8 mouse cellular contexts compared by ENCODE assay signal in genomic region chr11:80208465-80208859, GRCm38 (mm10). TPM values are rescaled to one million over a fixed set of nuclear protein-coding genes. Genes with fewer than 3 reads are reported as not detected.
DNase-seq lines count a peak whose midpoint lies in the region; ATAC-seq lines count a peak whose summit lies in the region.

No protein-coding gene starts in this region.

- H3K4me1 ChIP-seq in kidney, embryonic 16.5 days (ENCODE audit: insufficient read depth, low read length): peaks cover 8% of the 10 kb centered on the region
- peaks cover 3% of the 10 kb centered on the region; the same call in 1 of the 2 replicates for H3K4me1 ChIP-seq in forebrain, embryonic 11.5 days (replicated peaks; ENCODE audit: control insufficient read depth, insufficient read depth, low read length)
- H3K4me1 ChIP-seq in limb, embryonic 12.5 days (replicated peaks): peaks cover 9% of the 10 kb centered on the region
- H3K4me1 ChIP-seq in neural tube, embryonic 13.5 days (replicated peaks): peaks cover 21% of the 10 kb centered on the region

- H3K9me3 ChIP-seq in kidney, embryonic 16.5 days (ENCODE audit: low read length): no peaks in the 10 kb centered on the region
- no peaks in the 10 kb centered on the region for H3K9me3 ChIP-seq in forebrain, embryonic 11.5 days (ENCODE audit: control insufficient read depth, low read length)
- H3K9me3 ChIP-seq in limb, embryonic 12.5 days: no peaks in the 10 kb centered on the region
- H3K9me3 ChIP-seq in neural tube, embryonic 13.5 days: no peaks in the 10 kb centered on the region

- no peak for DNase-seq in kidney, adult 18-20 months
- no peak for DNase-seq in forebrain, embryonic 11.5 days (ENCODE audit: low spot score)
- no peak for DNase-seq in gastrocnemius, postnatal 10 days
- no peak for DNase-seq in ovary, postnatal 10 days (ENCODE audit: low spot score)
- no peak for DNase-seq in thymus, adult 18-20 months

- H3K4me3 ChIP-seq in kidney, embryonic 16.5 days (ENCODE audit: low read length): peak overlapping the region; percentile 99; the same call in 1 of the 2 replicates
- H3K4me3 ChIP-seq in forebrain, embryonic 11.5 days (ENCODE audit: low read depth, low read length): no peak overlapping the region; the same call in 1 of the 2 replicates
- peak overlapping the region; percentile 94 for H3K4me3 ChIP-seq in limb, embryonic 12.5 days (replicated peaks)
- peak overlapping the region; percentile 94; the same call in 1 of the 2 replicates for H3K4me3 ChIP-seq in neural tube, embryonic 13.5 days

- no peak overlapping the region for H3K27ac ChIP-seq in kidney, embryonic 16.5 days (ENCODE audit: low read length)
- H3K27ac ChIP-seq in forebrain, embryonic 11.5 days (ENCODE audit: low read depth, low read length): no peak overlapping the region
- H3K27ac ChIP-seq in limb, embryonic 12.5 days: no peak overlapping the region
- H3K27ac ChIP-seq in neural tube, embryonic 13.5 days (replicated peaks): no peak overlapping the region

- no peaks in the 10 kb centered on the region for H3K36me3 ChIP-seq in kidney, embryonic 16.5 days (ENCODE audit: insufficient read depth, low read length)
- no peaks in the 10 kb centered on the region; the same call in 1 of the 2 replicates for H3K36me3 ChIP-seq in forebrain, embryonic 11.5 days (ENCODE audit: control insufficient read depth, insufficient read depth, low read length)
- H3K36me3 ChIP-seq in limb, embryonic 12.5 days: peaks cover 10% of the 10 kb centered on the region
- no peaks in the 10 kb centered on the region for H3K36me3 ChIP-seq in neural tube, embryonic 13.5 days

- no peaks in the 10 kb centered on the region for H3K27me3 ChIP-seq in kidney, embryonic 16.5 days (ENCODE audit: insufficient read depth, low read length)
- no peaks in the 10 kb centered on the region for H3K27me3 ChIP-seq in forebrain, embryonic 11.5 days (ENCODE audit: control insufficient read depth, insufficient read depth, low read length)
- H3K27me3 ChIP-seq in limb, embryonic 12.5 days: no peaks in the 10 kb centered on the region
- H3K27me3 ChIP-seq in neural tube, embryonic 13.5 days: no peaks in the 10 kb centered on the region

- peak; percentile 60 for ATAC-seq in kidney, embryonic 16.5 days (ENCODE audit: low FRiP score, low TSS enrichment)
- peak; percentile 66 for ATAC-seq in forebrain, embryonic 11.5 days (replicated peaks; ENCODE audit: low FRiP score)
- ATAC-seq in limb, embryonic 12.5 days (ENCODE audit: insufficient number of reproducible peaks, insufficient read depth, low FRiP score, low TSS enrichment, low read depth): peak; percentile 29; the same call in 1 of the 2 replicates
- ATAC-seq in neural tube, embryonic 13.5 days (ENCODE audit: low read depth): peak; percentile 60

- H3K4me2 ChIP-seq in kidney, embryonic 16.5 days (replicated peaks; ENCODE audit: low read depth, low read length): no peak overlapping the region
- no peak overlapping the region for H3K4me2 ChIP-seq in forebrain, embryonic 11.5 days (ENCODE audit: low read depth, low read length, severe bottlenecking)
- H3K4me2 ChIP-seq in limb, embryonic 12.5 days: peak overlapping the region; percentile 60; the same call in 1 of the 2 replicates
- 0 out of 2 replicates have a peak overlapping the region, but pooled peaks have one; percentile 22 for H3K4me2 ChIP-seq in neural tube, embryonic 13.5 days

- no peak overlapping the region for H3K9ac ChIP-seq in kidney, embryonic 16.5 days (replicated peaks; ENCODE audit: low read length)
- H3K9ac ChIP-seq in forebrain, embryonic 11.5 days (ENCODE audit: low read length): no peak overlapping the region
- H3K9ac ChIP-seq in limb, embryonic 12.5 days (replicated peaks): no peak overlapping the region; the same call in 1 of the 2 replicates
- H3K9ac ChIP-seq in neural tube, embryonic 13.5 days: no peak overlapping the region

- 36% methylated on average over 7 of the region's 7 CpGs for WGBS in kidney, embryonic 16.5 days
- 38% methylated on average over 7 of the region's 7 CpGs for WGBS in forebrain, embryonic 11.5 days
- WGBS in limb, embryonic 12.5 days: 44% methylated on average over 7 of the region's 7 CpGs
- WGBS in neural tube, embryonic 13.5 days: 41% methylated on average over 7 of the region's 7 CpGs

RNA-seq across cellular contexts. Expression of gene Rhot1, which starts 0.4 kb away (rescaled TPM):
- polyA plus RNA-seq in kidney, embryonic 16.5 days (2015; fragmentation: Nextera tagmentation; extraction: Ambion mirVana): 57.6 and 60.4 TPM in 2 replicates
- polyA plus RNA-seq in forebrain, embryonic 11.5 days (2014; fragmentation: Nextera tagmentation; extraction: Ambion mirVana): 63.1 and 73.7 TPM in 2 replicates
- 58.2 and 59.5 TPM in 2 replicates for polyA plus RNA-seq in limb, embryonic 12.5 days (2016; fragmentation: Nextera tagmentation; extraction: Ambion mirVana)
- 76.2 and 80.0 TPM in 2 replicates for polyA plus RNA-seq in neural tube, embryonic 13.5 days (2015; fragmentation: Nextera tagmentation; extraction: Ambion mirVana)
- 10 to 100 TPM; 45.4 to 50.6 TPM for total RNA-seq in gastrocnemius, postnatal 10 days (2021)

RNA-seq across cellular contexts. Expression of gene Rnf135, which starts 24.8 kb away (rescaled TPM):
- polyA plus RNA-seq in kidney, embryonic 16.5 days (2015; fragmentation: Nextera tagmentation; extraction: Ambion mirVana): 12.9 and 14.0 TPM in 2 replicates
- 3.0 and 3.3 TPM in 2 replicates for polyA plus RNA-seq in forebrain, embryonic 11.5 days (2014; fragmentation: Nextera tagmentation; extraction: Ambion mirVana)
- polyA plus RNA-seq in limb, embryonic 12.5 days (2016; fragmentation: Nextera tagmentation; extraction: Ambion mirVana): 6.3 and 6.4 TPM in 2 replicates
- 3.6 and 4.2 TPM in 2 replicates for polyA plus RNA-seq in neural tube, embryonic 13.5 days (2015; fragmentation: Nextera tagmentation; extraction: Ambion mirVana)
- 1 to 10 TPM; 4.0 to 6.6 TPM for total RNA-seq in gastrocnemius, postnatal 10 days (2021)

RNA-seq across cellular contexts. Expression of gene Adap2, which starts 54.6 kb away (rescaled TPM):
- 3.1 and 3.6 TPM in 2 replicates for polyA plus RNA-seq in kidney, embryonic 16.5 days (2015; fragmentation: Nextera tagmentation; extraction: Ambion mirVana)
- polyA plus RNA-seq in forebrain, embryonic 11.5 days (2014; fragmentation: Nextera tagmentation; extraction: Ambion mirVana): 0.24 and 0.68 TPM in 2 replicates
- polyA plus RNA-seq in limb, embryonic 12.5 days (2016; fragmentation: Nextera tagmentation; extraction: Ambion mirVana): 0.45 and 1.2 TPM in 2 replicates
- polyA plus RNA-seq in neural tube, embryonic 13.5 days (2015; fragmentation: Nextera tagmentation; extraction: Ambion mirVana): 3.6 and 3.9 TPM in 2 replicates
- 1 to 10 TPM; 6.9 to 9.3 TPM for total RNA-seq in gastrocnemius, postnatal 10 days (2021)

Comparison
In these comparisons a context has a peak if more than half of its experiments do, and no peak if none do; other contexts are left out.
1. H3K4me2 ChIP-seq: peak in limb, embryonic 12.5 days (single experiment) and neural tube, embryonic 13.5 days (single experiment); none in kidney, embryonic 16.5 days (single experiment) and forebrain, embryonic 11.5 days (single experiment).
2. Peak in every context shown above with its lines, with median percentiles within 50 percentile points of each other: ATAC-seq.